Mouse (Mus musculus): ENCODE measurements around the gene Pcgf2. TPM values are rescaled to one million over a fixed set of nuclear protein-coding genes. Genes with fewer than 3 reads are reported as not detected.

The Pcgf2 gene
- polyA plus RNA-seq (2012; rRNA removed): 92.4 and 117 TPM in 2 replicates

GRCm38 (mm10) chr11:97700003-97700745 lies at the start of gene Pcgf2:
Pcgf2 (minus strand) TSS chr11:97700497.

GRCm38 (mm10) chr11:97744063-97744717 lies 43.9 kb upstream of the Pcgf2 start, which contains the start of gene Pip4k2b:
Pip4k2b (minus strand) TSS chr11:97744704.

GRCm38 (mm10) chr11:97703039-97703826 lies 2.9 kb upstream of the Pcgf2 start, which contains the start of gene Psmb3:
Psmb3 (plus strand) TSS chr11:97703399.

DNA sequence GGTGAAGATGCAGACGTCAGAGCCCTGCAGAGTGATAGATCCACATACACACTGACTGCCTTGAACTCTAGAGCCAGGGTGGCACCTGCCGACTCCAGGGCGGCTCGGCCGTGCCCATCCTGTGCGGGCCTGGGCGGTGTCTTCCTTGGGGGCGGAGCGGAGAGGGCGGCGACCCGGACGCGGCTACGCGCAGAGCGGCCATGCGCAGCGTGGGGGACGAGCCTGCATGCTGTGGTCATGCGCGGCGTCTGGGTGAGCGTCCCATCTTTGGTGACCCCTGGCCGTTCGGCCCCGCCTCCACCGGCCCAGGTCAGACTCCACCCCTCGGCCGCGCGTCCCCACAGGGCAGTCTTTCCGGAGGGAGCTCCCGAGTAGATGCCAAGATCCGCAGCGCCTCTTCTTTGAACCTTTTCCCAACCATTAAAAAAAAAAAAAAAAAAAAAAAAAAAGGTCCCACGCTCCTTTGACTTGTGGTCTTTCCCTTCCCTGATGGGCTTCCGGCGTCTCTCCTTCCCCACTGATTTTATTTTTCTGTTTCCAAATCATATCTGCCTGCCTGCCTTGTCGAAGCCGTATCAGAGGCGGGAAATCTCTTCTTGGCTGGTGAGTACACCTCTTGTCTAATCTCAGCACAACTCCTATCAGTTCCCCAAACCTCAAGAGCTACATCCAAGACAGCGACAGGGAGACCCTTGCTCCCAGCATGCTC lies 14.5 kb downstream of the Pcgf2 start, which contains the start of gene Cisd3:
Gene Cisd3, plus strand, starts transcription at position 214 of the 709 bp plus-strand sequence.

GRCm38 (mm10) chr11:97662893-97663527 lies 37.3 kb downstream of the Pcgf2 start, which contains the start of gene Mllt6:
Mllt6 (plus strand) TSS chr11:97663414.

Other genes with a start within 250 kb of the Pcgf2 start
- 0.12 TPM in 1 of 2 replicates, not detected in the other for gene 4933428G20Rik, start 200.2 kb downstream of the Pcgf2 start, polyA plus RNA-seq (2012; rRNA removed)
- gene Srcin1, start 124.3 kb downstream of the Pcgf2 start, polyA plus RNA-seq (2012; rRNA removed): 12.5 and 17.5 TPM in 2 replicates
- 12.7 and 22.7 TPM in 2 replicates for gene Epop, start 70.8 kb downstream of the Pcgf2 start, polyA plus RNA-seq (2012; rRNA removed)
- gene Mllt6, start 37.1 kb downstream of the Pcgf2 start, polyA plus RNA-seq (2012; rRNA removed): 34.2 and 41.0 TPM in 2 replicates
- gene Cisd3, start 14.7 kb downstream of the Pcgf2 start, polyA plus RNA-seq (2012; rRNA removed): 8.7 and 11.0 TPM in 2 replicates
- 282 and 471 TPM in 2 replicates for gene Psmb3, start 2.9 kb upstream of the Pcgf2 start, polyA plus RNA-seq (2012; rRNA removed)
- gene Pip4k2b, start 44.2 kb upstream of the Pcgf2 start, polyA plus RNA-seq (2012; rRNA removed): 30.7 and 36.6 TPM in 2 replicates
- 20.1 and 28.6 TPM in 2 replicates for gene Cwc25, start 66.1 kb upstream of the Pcgf2 start, polyA plus RNA-seq (2012; rRNA removed)
- 0.52 and 0.95 TPM in 2 replicates for gene 1700001P01Rik, start 75.4 kb upstream of the Pcgf2 start, polyA plus RNA-seq (2012; rRNA removed)
- 992 and 1,452 TPM in 2 replicates for gene Rpl23, start 81.9 kb upstream of the Pcgf2 start, polyA plus RNA-seq (2012; rRNA removed)
- 58.6 and 78.0 TPM in 2 replicates for gene Lasp1, start 98.5 kb upstream of the Pcgf2 start, polyA plus RNA-seq (2012; rRNA removed)
- gene B230217C12Rik, start 140.3 kb upstream of the Pcgf2 start, polyA plus RNA-seq (2012; rRNA removed): 8.3 and 18.7 TPM in 2 replicates
- gene Fbxo47, start 183.7 kb upstream of the Pcgf2 start, polyA plus RNA-seq (2012; rRNA removed): 0.67 and 0.74 TPM in 2 replicates